Mouse (Mus musculus) heart, postnatal 0 days (tissue): ENCODE results near the gene Magi3.

ENCODE experiments used
- CTCF ChIP-seq: IDR thresholded peaks from 2 replicates; pipeline ENCODE4 v1.5.1; 2016; ENCODE audit warnings: antibody characterized with exemption, control low read depth, low read depth
- EP300 ChIP-seq: IDR thresholded peaks from 2 replicates; pipeline ENCODE4 v1.6.1; 2016; ENCODE audit warnings: antibody characterized with exemption, low read depth

DNA sequence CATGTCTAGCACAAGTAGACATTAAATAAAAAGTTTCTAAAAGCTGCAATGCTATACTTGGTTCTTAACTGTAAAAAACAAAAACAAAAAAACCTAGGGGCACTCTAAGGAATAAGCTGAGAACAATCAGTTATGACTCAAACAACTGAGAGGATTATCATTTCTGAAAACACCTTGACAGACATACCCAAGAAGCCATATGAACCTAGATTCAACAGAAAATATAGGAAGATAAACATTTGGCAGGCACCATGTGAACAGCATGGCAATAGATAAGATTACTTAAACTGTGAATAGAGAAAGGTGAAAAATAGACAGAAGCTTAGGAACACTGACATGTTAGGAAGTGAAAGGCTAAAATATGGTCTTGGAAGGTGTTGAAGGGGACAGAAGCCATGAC lies 150.8 kb downstream of the Magi3 start:
- no peak for TF ChIP-seq CTCF
- no peak for TF ChIP-seq EP300
